Mouse (Mus musculus): ENCODE measurements around the gene Atp10b. TPM values are rescaled to one million over a fixed set of nuclear protein-coding genes. Genes with fewer than 3 reads are reported as not detected.

Atp10b gene
- polyA plus RNA-seq, 1 experiment, result not detected

DNA sequence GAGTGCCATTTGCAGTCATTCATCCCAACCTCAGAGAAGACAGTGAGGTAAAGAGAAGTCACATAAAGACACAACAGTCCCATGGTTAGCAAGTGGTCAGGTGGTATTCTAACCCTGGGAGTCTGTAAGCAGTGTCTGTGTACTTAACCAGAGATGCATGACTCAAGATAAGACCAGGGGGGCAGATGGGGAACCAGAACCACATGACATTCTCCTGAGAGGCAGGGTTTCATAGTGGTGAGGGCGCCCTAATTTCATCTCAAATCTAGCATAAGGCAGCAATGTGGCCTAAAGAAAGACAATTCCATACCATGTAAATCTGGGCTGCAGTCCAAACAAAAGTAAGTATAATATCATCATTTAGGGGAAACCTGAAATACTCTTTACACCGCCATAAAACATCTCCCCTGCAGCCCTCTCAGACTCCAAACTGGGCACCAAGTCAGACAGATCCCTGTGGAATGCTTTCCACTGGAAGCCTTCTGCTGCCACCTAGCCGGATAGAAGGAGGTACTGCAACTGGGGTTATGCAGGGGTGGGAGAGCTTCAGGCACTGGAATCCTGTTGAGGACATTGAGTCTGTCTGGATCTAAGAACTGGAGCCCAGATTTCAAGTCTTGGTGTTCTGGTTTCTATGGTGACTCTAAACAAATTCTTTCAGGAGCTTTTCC, 114.0 kb downstream of the Atp10b start:
- Histone ChIP-seq H3K4me3 (ENCODE audit: extremely low read depth, insufficient read depth, insufficient read length) (no peak overlapping the region), H3K27ac (ENCODE audit: insufficient read depth, low read length) (no peak overlapping the region), H3K4me1 (ENCODE audit: control insufficient read depth, insufficient read depth, insufficient read length) (no peaks in the 10 kb centered on the region), H3K27me3 (ENCODE audit: control insufficient read depth, insufficient read depth, low read length) (no peaks in the 10 kb centered on the region), H3K36me3 (ENCODE audit: control insufficient read depth, insufficient read depth, low read length) (no peaks in the 10 kb centered on the region)
- no peak for TF ChIP-seq POLR2A (IDR thresholded peaks at IDR 0.05; ENCODE audit: low read depth, low read length)
- peak; percentile 19; the same call in 1 of the 2 replicates for TF ChIP-seq CTCF (IDR thresholded peaks at IDR 0.05; ENCODE audit: extremely low read depth, insufficient read depth, insufficient read length, insufficient replicate concordance)
- no peak for DNase-seq (ENCODE audit: low read depth in 1 of 2, low spot score in 2 of 2)
- 59% methylated on average over 3 of the region's 3 CpGs for WGBS

DNA sequence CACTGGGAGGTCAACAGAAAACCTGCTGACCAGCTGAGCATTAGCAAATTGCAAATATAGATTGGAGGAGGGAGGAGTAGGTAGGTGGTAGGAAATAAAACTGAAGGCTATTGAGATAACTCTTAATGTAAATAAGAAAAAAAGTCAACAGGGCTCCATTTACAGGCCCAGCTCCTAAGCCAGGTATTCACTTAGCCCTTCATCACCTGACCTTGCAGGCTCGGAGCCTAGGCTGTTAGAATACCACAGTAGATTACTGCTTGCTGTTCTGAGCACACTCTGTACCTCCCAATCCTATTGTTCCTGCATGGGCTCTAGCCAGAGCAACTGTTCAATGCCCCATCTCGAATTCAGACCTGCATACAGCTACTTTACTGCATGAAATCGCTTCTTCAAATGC, 117.8 kb downstream of the Atp10b start:
- Histone ChIP-seq H3K36me3 (ENCODE audit: control insufficient read depth, insufficient read depth, low read length) (no peaks in the 10 kb centered on the region), H3K4me1 (ENCODE audit: control insufficient read depth, insufficient read depth, insufficient read length) (no peaks in the 10 kb centered on the region), H3K4me3 (ENCODE audit: extremely low read depth, insufficient read depth, insufficient read length) (no peak overlapping the region), H3K27ac (ENCODE audit: insufficient read depth, low read length) (no peak overlapping the region), H3K27me3 (ENCODE audit: control insufficient read depth, insufficient read depth, low read length) (no peaks in the 10 kb centered on the region)
- DNase-seq (ENCODE audit: low read depth in 1 of 2, low spot score in 2 of 2), result no peak
- TF ChIP-seq POLR2A (IDR thresholded peaks at IDR 0.05; ENCODE audit: low read depth, low read length), result no peak
- TF ChIP-seq CTCF (IDR thresholded peaks at IDR 0.05; ENCODE audit: extremely low read depth, insufficient read depth, insufficient read length, insufficient replicate concordance), result no peak
- WGBS, result 82% methylated on average over 3 of the region's 3 CpGs

DNA sequence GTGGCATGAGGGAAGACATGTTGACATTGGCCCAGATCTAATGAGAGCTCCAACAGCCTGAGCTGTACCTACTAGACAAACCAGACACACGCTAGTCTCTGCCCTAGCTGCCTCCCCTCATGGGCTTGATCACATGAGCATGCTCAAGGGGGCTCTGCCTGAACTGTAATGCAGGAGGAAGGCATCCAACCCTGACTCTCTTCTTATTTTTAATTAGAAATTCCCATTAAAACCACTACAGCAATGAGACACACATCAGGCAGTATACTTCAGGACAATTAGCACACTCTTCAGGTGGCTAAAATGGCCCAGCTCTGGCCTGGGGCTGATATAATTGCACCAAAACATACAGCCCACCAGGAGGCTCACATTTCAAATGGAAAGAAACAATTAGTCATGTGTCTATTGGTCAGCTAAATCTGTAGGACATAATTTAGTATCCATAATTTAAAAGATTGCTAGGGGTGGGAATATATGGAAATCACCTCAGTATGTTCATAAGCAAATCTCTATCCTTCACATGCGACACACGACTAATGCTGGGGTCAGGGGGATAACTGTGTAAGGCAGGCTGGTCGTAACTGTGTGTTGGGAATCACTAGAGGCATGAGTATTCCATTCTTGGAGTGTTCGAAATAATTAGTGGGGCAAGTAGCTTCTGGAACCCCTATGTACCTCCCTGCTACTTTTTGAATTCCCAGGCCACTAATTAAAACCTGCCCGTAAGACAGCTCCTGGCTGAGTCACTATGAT, 120.0 kb downstream of the Atp10b start:
- no peak for DNase-seq (ENCODE audit: low read depth in 1 of 2, low spot score in 2 of 2)

DNA sequence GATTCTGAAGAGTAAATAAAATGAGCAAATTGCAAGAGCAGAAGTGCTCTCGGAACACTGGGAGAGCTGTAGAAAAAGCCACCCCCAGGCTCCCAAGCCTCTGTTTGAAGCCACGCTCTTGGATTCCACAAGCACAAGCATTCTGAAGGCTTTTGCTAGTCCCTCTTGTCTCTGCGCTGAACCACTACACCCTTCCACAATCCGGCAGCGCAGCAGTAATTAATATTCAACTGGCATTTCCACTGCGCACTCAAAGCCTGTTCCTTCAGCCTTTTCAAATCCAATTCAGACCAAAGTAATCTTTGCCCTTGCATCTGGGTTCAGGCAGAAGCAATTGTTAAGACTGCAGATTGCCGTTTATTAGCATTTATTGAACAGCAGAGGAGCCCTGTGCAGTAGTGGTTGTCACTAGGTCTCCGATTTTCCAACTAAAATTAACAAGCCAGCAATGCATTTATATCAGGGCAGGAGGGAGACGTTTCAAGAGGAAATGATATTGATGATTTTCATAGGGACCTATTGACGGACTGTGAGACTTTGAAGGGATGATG, 120.7 kb downstream of the Atp10b start:
- 89% methylated on average over 10 of the region's 10 CpGs for WGBS
- Histone ChIP-seq H3K4me1 (ENCODE audit: control insufficient read depth, insufficient read depth, insufficient read length) (no peaks in the 10 kb centered on the region), H3K36me3 (ENCODE audit: control insufficient read depth, insufficient read depth, low read length) (no peaks in the 10 kb centered on the region), H3K27ac (ENCODE audit: insufficient read depth, low read length) (no peak overlapping the region), H3K27me3 (ENCODE audit: control insufficient read depth, insufficient read depth, low read length) (no peaks in the 10 kb centered on the region), H3K4me3 (ENCODE audit: extremely low read depth, insufficient read depth, insufficient read length) (no peak overlapping the region)
- no peak for TF ChIP-seq POLR2A (IDR thresholded peaks at IDR 0.05; ENCODE audit: low read depth, low read length)
- TF ChIP-seq CTCF (IDR thresholded peaks at IDR 0.05; ENCODE audit: extremely low read depth, insufficient read depth, insufficient read length, insufficient replicate concordance), result no peak
- no peak for DNase-seq (ENCODE audit: low read depth in 1 of 2, low spot score in 2 of 2)

More for the DNA sequence above, 120.0 kb downstream of the Atp10b start:
- 87% methylated on average over 6 of the region's 6 CpGs for WGBS
- Histone ChIP-seq H3K27ac (ENCODE audit: insufficient read depth, low read length) (no peak overlapping the region), H3K27me3 (ENCODE audit: control insufficient read depth, insufficient read depth, low read length) (no peaks in the 10 kb centered on the region), H3K36me3 (ENCODE audit: control insufficient read depth, insufficient read depth, low read length) (no peaks in the 10 kb centered on the region), H3K4me3 (ENCODE audit: extremely low read depth, insufficient read depth, insufficient read length) (no peak overlapping the region), H3K4me1 (ENCODE audit: control insufficient read depth, insufficient read depth, insufficient read length) (no peaks in the 10 kb centered on the region)
- TF ChIP-seq POLR2A (IDR thresholded peaks at IDR 0.05; ENCODE audit: low read depth, low read length) (no peak), CTCF (IDR thresholded peaks at IDR 0.05; ENCODE audit: extremely low read depth, insufficient read depth, insufficient read length, insufficient replicate concordance) (no peak)

DNA sequence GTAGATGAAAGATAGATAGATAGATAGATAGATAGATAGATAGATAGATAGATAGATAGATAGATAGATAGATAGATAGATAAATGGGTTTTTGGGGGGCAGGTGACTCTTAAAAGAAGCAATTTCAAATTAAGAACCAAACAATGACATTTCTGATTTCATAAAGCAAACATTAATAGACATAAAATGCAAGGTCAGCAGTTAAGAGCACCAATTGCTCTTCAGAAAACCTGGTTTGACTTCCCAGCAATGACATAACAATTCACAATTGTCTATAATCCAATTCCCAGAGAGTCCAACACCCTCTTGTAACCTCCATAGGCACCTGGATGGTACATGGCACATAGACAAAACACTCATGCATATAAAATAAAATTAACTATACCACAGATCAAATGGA, 124.2 kb downstream of the Atp10b start:
- no peak for TF ChIP-seq POLR2A (IDR thresholded peaks at IDR 0.05; ENCODE audit: low read depth, low read length)
- no peak for TF ChIP-seq CTCF (IDR thresholded peaks at IDR 0.05; ENCODE audit: extremely low read depth, insufficient read depth, insufficient read length, insufficient replicate concordance)
- no peak overlapping the region for H3K4me3 ChIP-seq (ENCODE audit: extremely low read depth, insufficient read depth, insufficient read length)
- H3K4me1 ChIP-seq (ENCODE audit: control insufficient read depth, insufficient read depth, insufficient read length), result no peaks in the 10 kb centered on the region
- no peak for DNase-seq (ENCODE audit: low read depth in 1 of 2, low spot score in 2 of 2)
- H3K36me3 ChIP-seq (ENCODE audit: control insufficient read depth, insufficient read depth, low read length), result no peaks in the 10 kb centered on the region
- no peak overlapping the region for H3K27ac ChIP-seq (ENCODE audit: insufficient read depth, low read length)
- no peaks in the 10 kb centered on the region for H3K27me3 ChIP-seq (ENCODE audit: control insufficient read depth, insufficient read depth, low read length)

DNA sequence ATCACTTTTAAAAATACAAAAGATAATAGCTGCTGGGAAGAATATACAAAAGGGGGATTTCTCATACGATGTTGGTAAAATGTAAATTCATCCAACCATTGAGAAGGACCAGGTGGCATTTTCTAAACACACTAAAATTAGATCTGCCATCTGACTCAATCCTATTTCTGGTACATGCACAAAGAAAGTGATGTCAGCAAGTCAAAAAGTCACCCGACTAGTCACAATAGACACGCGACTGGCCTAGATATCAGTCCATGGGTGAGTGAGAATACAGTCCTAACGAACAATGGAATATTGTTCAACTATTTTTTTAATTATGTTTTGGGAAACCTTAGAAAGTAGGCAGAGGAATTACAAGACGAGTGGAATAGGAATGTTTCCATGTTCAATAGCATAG, 147.9 kb downstream of the Atp10b start:
- TF ChIP-seq POLR2A (IDR thresholded peaks at IDR 0.05; ENCODE audit: low read depth, low read length) (no peak), CTCF (IDR thresholded peaks at IDR 0.05; ENCODE audit: extremely low read depth, insufficient read depth, insufficient read length, insufficient replicate concordance) (no peak)
- no peaks in the 10 kb centered on the region for H3K4me1 ChIP-seq (ENCODE audit: control insufficient read depth, insufficient read depth, insufficient read length)
- no peak overlapping the region for H3K27ac ChIP-seq (ENCODE audit: insufficient read depth, low read length)
- 48% methylated on average over 6 of the region's 6 CpGs for WGBS
- H3K4me3 ChIP-seq (ENCODE audit: extremely low read depth, insufficient read depth, insufficient read length), result no peak overlapping the region
- no peaks in the 10 kb centered on the region for H3K27me3 ChIP-seq (ENCODE audit: control insufficient read depth, insufficient read depth, low read length)
- H3K36me3 ChIP-seq (ENCODE audit: control insufficient read depth, insufficient read depth, low read length), result no peaks in the 10 kb centered on the region
- DNase-seq (ENCODE audit: low read depth in 1 of 2, low spot score in 2 of 2), result peak in 1 of 2 experiments; percentile 2
